Mouse (Mus musculus): ENCODE measurements around the gene Bicra.

Gene Bicra

DNA sequence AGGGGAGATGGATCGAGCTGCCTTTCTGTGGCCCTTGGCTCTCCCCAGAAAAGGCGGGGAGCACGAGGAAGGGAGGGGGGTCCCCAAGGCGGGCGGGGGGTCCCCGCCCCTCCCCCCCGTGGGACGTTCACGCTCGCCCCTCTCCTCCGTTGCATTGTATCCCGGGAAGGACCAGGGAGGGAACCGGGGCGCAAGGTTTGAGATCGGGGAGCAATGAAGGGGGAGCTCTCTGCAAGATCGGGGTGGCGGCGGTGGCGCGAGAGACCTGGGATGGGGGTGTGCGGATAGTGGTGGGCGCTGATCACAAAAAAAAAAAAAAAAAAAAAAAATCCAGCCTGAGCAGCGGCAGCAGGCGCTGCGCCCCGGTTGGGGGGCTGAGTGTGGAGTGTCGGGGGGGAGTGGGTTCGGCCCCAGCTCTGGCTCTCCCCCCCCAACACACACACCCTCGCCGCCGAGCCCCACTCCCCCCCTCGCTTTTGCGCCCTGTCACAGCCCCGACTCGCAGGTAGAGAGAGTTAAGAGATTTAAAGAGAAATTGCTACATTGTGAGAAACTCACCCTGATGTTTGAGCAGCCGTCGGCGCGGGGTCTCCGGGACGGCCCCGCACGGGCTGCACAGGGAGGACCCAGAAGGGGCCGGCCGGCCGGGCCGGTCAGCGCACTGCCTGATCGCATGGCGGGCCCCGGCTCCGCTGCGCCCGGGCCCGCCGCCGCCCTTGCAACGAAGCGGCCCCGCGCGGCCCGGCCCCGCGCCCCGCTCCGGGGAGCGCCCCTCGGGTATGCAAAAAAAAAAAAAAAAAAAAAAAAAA lies at the start of gene Bicra:
Gene Bicra, minus strand, starts transcription at position 584 of the 809 bp plus-strand sequence.
- Histone ChIP-seq H3K4me3 (replicated peaks; ENCODE audit: low read length) (peak within 1 kb of the TSS; percentile 94), H3K4me1 (replicated peaks; ENCODE audit: low read depth, low read length) (peaks cover 78% of the 10 kb centered on the region), H3K9me3 (ENCODE audit: low read length) (no peaks in the 10 kb centered on the region), H3K27me3 (ENCODE audit: insufficient read depth, low read length) (no peaks in the 10 kb centered on the region), H3K36me3 (ENCODE audit: insufficient read depth, low read length) (peaks cover 23% of the 10 kb centered on the region)
- no peak for TF ChIP-seq CTCF (conservative IDR thresholded peaks at IDR 0.05; ENCODE audit: low read length)
- TF ChIP-seq NANOG (IDR thresholded peaks at IDR 0.05; ENCODE audit: borderline replicate concordance, low read length) = no peak
- TF ChIP-seq POU5F1 (IDR thresholded peaks at IDR 0.05; ENCODE audit: borderline replicate concordance, low read length) = no peak

- Histone ChIP-seq H3K4me3 (replicated peaks; ENCODE audit: low read length) (no peak overlapping the region), H3K9me3 (ENCODE audit: low read length) (no peaks in the 10 kb centered on the region), H3K36me3 (ENCODE audit: insufficient read depth, low read length) (no peaks in the 10 kb centered on the region), H3K4me1 (replicated peaks; ENCODE audit: low read depth, low read length) (peaks cover 18% of the 10 kb centered on the region), H3K27me3 (ENCODE audit: insufficient read depth, low read length) (peaks cover 23% of the 10 kb centered on the region)
- TF ChIP-seq CTCF (conservative IDR thresholded peaks at IDR 0.05; ENCODE audit: low read length) (no peak), NANOG (IDR thresholded peaks at IDR 0.05; ENCODE audit: borderline replicate concordance, low read length) (no peak), POU5F1 (IDR thresholded peaks at IDR 0.05; ENCODE audit: borderline replicate concordance, low read length) (no peak)
Measured at GRCm38 (mm10) chr7:16094592-16094991, 46.9 kb upstream of the Bicra start.

DNA sequence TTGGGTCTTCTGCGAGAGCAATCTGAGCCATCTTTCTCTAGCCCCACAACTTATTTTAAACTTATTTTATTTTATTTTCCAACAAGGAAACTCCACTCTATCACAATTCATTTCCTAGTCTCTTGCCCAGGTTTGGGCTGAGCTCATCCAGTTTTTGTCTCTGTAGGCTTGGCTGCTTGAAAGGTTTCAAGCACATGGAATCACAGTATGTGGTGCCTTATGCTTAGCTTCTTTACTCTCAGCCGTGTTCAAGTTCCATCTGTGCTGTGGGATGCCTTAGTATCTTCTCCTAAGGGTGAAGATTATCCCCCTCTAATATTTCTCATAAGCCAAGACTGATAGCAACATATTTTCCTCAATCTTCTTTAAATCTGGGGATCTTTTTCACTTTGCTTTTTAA lies 39.9 kb upstream of the Bicra start:
- no peak overlapping the region for H3K4me3 ChIP-seq (replicated peaks; ENCODE audit: low read length)

DNA sequence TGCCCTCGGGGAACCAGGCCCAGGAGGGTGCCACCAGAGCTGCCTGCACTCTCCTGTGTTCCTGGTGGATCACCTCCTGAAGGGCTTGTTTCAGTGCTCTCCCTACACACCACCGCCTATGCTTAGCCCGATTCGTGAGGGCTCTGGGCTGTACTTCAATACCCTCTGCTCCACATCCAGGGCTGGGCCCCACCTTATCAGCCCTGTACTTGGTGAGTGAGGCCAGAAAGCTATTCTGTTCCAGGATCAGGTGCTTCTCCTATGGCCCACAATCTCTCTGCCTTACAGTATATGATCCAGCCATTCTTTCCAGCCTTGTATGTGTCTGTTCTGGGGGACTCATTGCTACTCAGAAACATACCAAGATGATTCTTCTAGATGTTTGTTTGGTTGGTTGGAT lies 35.6 kb upstream of the Bicra start:
- Histone ChIP-seq H3K27me3 (ENCODE audit: insufficient read depth, low read length) (peaks cover 15% of the 10 kb centered on the region), H3K4me1 (replicated peaks; ENCODE audit: low read depth, low read length) (peaks cover 8% of the 10 kb centered on the region), H3K9me3 (ENCODE audit: low read length) (no peaks in the 10 kb centered on the region)

More for the DNA sequence above, 39.9 kb upstream of the Bicra start:
- no peaks in the 10 kb centered on the region for H3K36me3 ChIP-seq (ENCODE audit: insufficient read depth, low read length)
- H3K4me1 ChIP-seq (replicated peaks; ENCODE audit: low read depth, low read length) = peaks cover 17% of the 10 kb centered on the region
- no peaks in the 10 kb centered on the region for H3K9me3 ChIP-seq (ENCODE audit: low read length)
- H3K27me3 ChIP-seq (ENCODE audit: insufficient read depth, low read length) = peaks cover 11% of the 10 kb centered on the region; the same call in 1 of the 2 replicates
- TF ChIP-seq POU5F1 (IDR thresholded peaks at IDR 0.05; ENCODE audit: borderline replicate concordance, low read length) = no peak
- no peak for TF ChIP-seq CTCF (conservative IDR thresholded peaks at IDR 0.05; ENCODE audit: low read length)
- no peak for TF ChIP-seq NANOG (IDR thresholded peaks at IDR 0.05; ENCODE audit: borderline replicate concordance, low read length)

DNA sequence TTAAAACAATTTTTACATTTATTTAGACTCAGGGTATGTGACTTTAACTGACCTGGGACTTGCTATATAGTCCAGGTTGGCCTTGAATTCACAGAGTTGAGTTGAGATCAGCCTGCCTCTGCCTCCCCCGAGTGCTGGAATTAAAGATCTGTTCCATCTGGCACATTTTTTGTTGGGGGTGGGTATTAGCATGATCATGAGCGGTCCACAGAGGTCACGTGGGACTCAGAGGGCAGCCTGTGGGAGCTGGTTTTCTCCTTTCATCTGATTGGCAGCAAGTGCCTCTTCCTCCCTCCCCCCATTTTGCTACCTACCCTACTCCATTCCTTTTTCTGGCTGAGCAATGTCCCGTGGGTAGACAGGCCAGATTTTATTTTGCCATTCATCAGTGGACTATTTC lies 32.9 kb upstream of the Bicra start:
- no peaks in the 10 kb centered on the region for H3K9me3 ChIP-seq (ENCODE audit: low read length)
- TF ChIP-seq POU5F1 (IDR thresholded peaks at IDR 0.05; ENCODE audit: borderline replicate concordance, low read length) = no peak
- no peak for TF ChIP-seq CTCF (conservative IDR thresholded peaks at IDR 0.05; ENCODE audit: low read length)
- TF ChIP-seq NANOG (IDR thresholded peaks at IDR 0.05; ENCODE audit: borderline replicate concordance, low read length) = no peak
- H3K4me1 ChIP-seq (replicated peaks; ENCODE audit: low read depth, low read length) = no peaks in the 10 kb centered on the region
- peaks cover 32% of the 10 kb centered on the region for H3K27me3 ChIP-seq (ENCODE audit: insufficient read depth, low read length)
- no peak overlapping the region for H3K4me3 ChIP-seq (replicated peaks; ENCODE audit: low read length)
- no peaks in the 10 kb centered on the region for H3K36me3 ChIP-seq (ENCODE audit: insufficient read depth, low read length)

More for the DNA sequence above, 35.6 kb upstream of the Bicra start:
- H3K36me3 ChIP-seq (ENCODE audit: insufficient read depth, low read length) = no peaks in the 10 kb centered on the region
- no peak for TF ChIP-seq NANOG (IDR thresholded peaks at IDR 0.05; ENCODE audit: borderline replicate concordance, low read length)
- TF ChIP-seq POU5F1 (IDR thresholded peaks at IDR 0.05; ENCODE audit: borderline replicate concordance, low read length) = no peak
- TF ChIP-seq CTCF (conservative IDR thresholded peaks at IDR 0.05; ENCODE audit: low read length) = no peak
- H3K4me3 ChIP-seq (replicated peaks; ENCODE audit: low read length) = no peak overlapping the region

DNA sequence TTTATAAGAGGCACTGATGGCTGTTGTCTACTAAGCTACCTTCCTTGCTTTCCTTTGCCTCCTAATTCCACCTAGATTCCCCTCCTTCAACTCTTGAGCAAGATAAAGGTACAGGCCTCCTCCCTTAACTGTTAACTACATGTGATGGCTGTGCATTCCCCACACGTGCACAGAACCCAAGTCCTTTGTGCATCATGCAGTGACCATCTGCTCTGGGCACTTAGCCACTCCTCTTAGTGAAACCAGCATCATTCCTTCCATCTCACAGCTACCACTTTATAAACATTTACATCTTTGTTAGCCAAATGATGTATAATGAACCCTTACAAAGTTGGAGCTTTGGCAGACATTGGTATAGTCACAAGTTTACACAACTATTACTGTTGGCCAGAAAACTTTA lies 32.2 kb upstream of the Bicra start:
- TF ChIP-seq CTCF (conservative IDR thresholded peaks at IDR 0.05; ENCODE audit: low read length) (no peak), POU5F1 (IDR thresholded peaks at IDR 0.05; ENCODE audit: borderline replicate concordance, low read length) (no peak), NANOG (IDR thresholded peaks at IDR 0.05; ENCODE audit: borderline replicate concordance, low read length) (no peak)
- H3K36me3 ChIP-seq (ENCODE audit: insufficient read depth, low read length) = no peaks in the 10 kb centered on the region
- H3K9me3 ChIP-seq (ENCODE audit: low read length) = no peaks in the 10 kb centered on the region
- H3K4me1 ChIP-seq (replicated peaks; ENCODE audit: low read depth, low read length) = no peaks in the 10 kb centered on the region
- H3K27me3 ChIP-seq (ENCODE audit: insufficient read depth, low read length) = peaks cover 34% of the 10 kb centered on the region
- H3K4me3 ChIP-seq (replicated peaks; ENCODE audit: low read length) = no peak overlapping the region

DNA sequence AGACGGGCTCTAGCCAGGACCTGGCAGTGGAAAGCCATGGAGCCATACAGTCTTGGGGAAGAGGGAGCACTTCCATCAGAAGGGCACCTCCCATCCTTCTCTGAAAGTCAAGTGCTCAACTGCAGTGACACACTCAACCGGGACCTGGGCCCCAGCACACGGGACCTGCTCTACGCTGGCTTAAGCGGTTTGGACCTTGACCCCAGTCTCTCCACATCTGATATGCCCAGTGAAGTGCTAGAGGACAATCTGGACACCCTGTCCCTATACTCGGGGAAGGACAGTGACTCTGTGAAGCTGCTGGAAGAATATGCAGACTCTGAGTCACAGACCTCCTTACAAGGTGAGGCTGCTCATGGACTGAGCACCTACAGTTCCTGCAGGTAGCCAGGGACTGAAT lies 24.2 kb upstream of the Bicra start:
- Histone ChIP-seq H3K36me3 (ENCODE audit: insufficient read depth, low read length) (no peaks in the 10 kb centered on the region), H3K4me1 (replicated peaks; ENCODE audit: low read depth, low read length) (no peaks in the 10 kb centered on the region), H3K4me3 (replicated peaks; ENCODE audit: low read length) (no peak overlapping the region), H3K27me3 (ENCODE audit: insufficient read depth, low read length) (peaks cover 43% of the 10 kb centered on the region), H3K9me3 (ENCODE audit: low read length) (no peaks in the 10 kb centered on the region)
- TF ChIP-seq NANOG (IDR thresholded peaks at IDR 0.05; ENCODE audit: borderline replicate concordance, low read length) = no peak
- TF ChIP-seq POU5F1 (IDR thresholded peaks at IDR 0.05; ENCODE audit: borderline replicate concordance, low read length) = no peak
- no peak for TF ChIP-seq CTCF (conservative IDR thresholded peaks at IDR 0.05; ENCODE audit: low read length)

DNA sequence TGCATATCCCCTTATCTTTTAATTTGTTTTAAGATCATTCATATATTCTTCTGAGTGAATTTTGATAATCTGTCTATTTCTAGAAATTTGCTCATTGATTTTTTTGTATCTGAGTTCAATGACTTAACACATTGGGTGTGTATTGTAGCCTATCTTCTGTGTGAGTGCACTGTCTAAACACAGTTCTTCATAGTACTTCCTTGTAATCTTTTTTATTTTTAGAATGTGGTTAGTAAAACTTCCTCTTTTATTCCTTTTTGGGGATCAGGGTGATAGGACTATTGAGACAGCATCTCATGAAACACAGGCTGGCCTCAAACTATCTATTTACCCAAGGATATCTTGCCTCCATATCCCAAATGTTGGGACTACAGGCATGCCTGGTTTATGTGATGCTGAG lies 23.1 kb upstream of the Bicra start:
- Histone ChIP-seq H3K4me3 (replicated peaks; ENCODE audit: low read length) (no peak overlapping the region), H3K27me3 (ENCODE audit: insufficient read depth, low read length) (peaks cover 38% of the 10 kb centered on the region), H3K9me3 (ENCODE audit: low read length) (no peaks in the 10 kb centered on the region)

More for the DNA sequence above, 23.1 kb upstream of the Bicra start:
- Histone ChIP-seq H3K4me1 (replicated peaks; ENCODE audit: low read depth, low read length) (no peaks in the 10 kb centered on the region), H3K36me3 (ENCODE audit: insufficient read depth, low read length) (no peaks in the 10 kb centered on the region)
- TF ChIP-seq NANOG (IDR thresholded peaks at IDR 0.05; ENCODE audit: borderline replicate concordance, low read length) (no peak), POU5F1 (IDR thresholded peaks at IDR 0.05; ENCODE audit: borderline replicate concordance, low read length) (no peak), CTCF (conservative IDR thresholded peaks at IDR 0.05; ENCODE audit: low read length) (no peak)

All from E14TG2a.4 (cell line).